Mouse (Mus musculus): ENCODE measurements around the gene Acsf2.

- TF ChIP-seq CTCF (IDR thresholded peaks at IDR 0.05 in 2 of 3, conservative IDR thresholded peaks at IDR 0.05 in 1 of 3; ENCODE audit: control insufficient read depth in 1 of 3, insufficient read depth in 1 of 3, low read depth in 2 of 3, low read length in 3 of 3, poor library complexity in 1 of 3, severe bottlenecking in 1 of 3), result no peak
- no peak for TF ChIP-seq CHD2 (IDR thresholded peaks at IDR 0.05; ENCODE audit: low read length)
- no peak for TF ChIP-seq MAX (IDR thresholded peaks at IDR 0.05; ENCODE audit: low read length)
- TF ChIP-seq POLR2AphosphoS2 (IDR thresholded peaks at IDR 0.05; ENCODE audit: low read length), result no peak
- no peak for TF ChIP-seq POLR2A (IDR thresholded peaks at IDR 0.05; ENCODE audit: control insufficient read depth in 1 of 2, insufficient read depth in 1 of 2, low read depth in 1 of 2, low read length in 2 of 2, poor library complexity in 1 of 2)
- no peak for TF ChIP-seq ZNF384 (IDR thresholded peaks at IDR 0.05; ENCODE audit: low read depth, low read length)
- TF ChIP-seq JUND (IDR thresholded peaks at IDR 0.05; ENCODE audit: low read depth, low read length), result no peak
- no peak for TF ChIP-seq GABPA (IDR thresholded peaks at IDR 0.05; ENCODE audit: low read depth, low read length)
- no peak for TF ChIP-seq EP300 (IDR thresholded peaks at IDR 0.05; ENCODE audit: low read depth in 1 of 2, low read length in 2 of 2)
These were observed 25.3 kb downstream of the Acsf2 start for GRCm38 (mm10) chr11:94576361-94576760.
